Mouse (Mus musculus) kidney, adult 2 months (tissue): ENCODE measurements at regions not wholly inside any gene's neighbourhood (a gene's known extent, or its start where the extent isn't known, plus 50 kb on each side); places are given as distances from the start of the nearest gene placed in this dataset.

Experiments
- DNase-seq: peaks from one replicate; pipeline ENCODE4 v3.0.0; 2021
- H3K27ac ChIP-seq: fragments of 200-500 bp; 2 replicates; pipeline ENCODE4 v1.5.1; 2012; ENCODE audit warnings: low read depth, low read length, control low read depth, inconsistent platforms; ENCODE audit not compliant: insufficient read depth
- H3K27me3 ChIP-seq: fragments of 200-500 bp; replicated peaks from 2 replicates; pipeline ENCODE4 v1.6.1; 2012; ENCODE audit warnings: mild to moderate bottlenecking, moderate library complexity, low read length, inconsistent platforms; ENCODE audit not compliant: control insufficient read depth, insufficient read depth
- H3K36me3 ChIP-seq: fragments of 200-500 bp; 2 replicates; pipeline ENCODE4 v1.6.1; 2012; ENCODE audit warnings: mild to moderate bottlenecking, moderate library complexity, low read length, inconsistent platforms; ENCODE audit not compliant: control insufficient read depth, insufficient read depth
- H3K4me1 ChIP-seq: fragments of 200-500 bp; 2 replicates; pipeline ENCODE4 v1.6.1; 2011; ENCODE audit warnings: low read length; ENCODE audit not compliant: control insufficient read depth, insufficient read depth
- H3K4me3 ChIP-seq: fragments of 200-500 bp; 2 replicates; pipeline ENCODE4 v1.5.1; 2011; ENCODE audit warnings: mild to moderate bottlenecking, low read depth, low read length, control low read depth; ENCODE audit not compliant: insufficient read depth
- CTCF ChIP-seq: fragments of 200-500 bp; conservative IDR thresholded peaks from 2 replicates; pipeline ENCODE4 v1.5.1; 2011; ENCODE audit warnings: low read depth, mild to moderate bottlenecking, control low read depth, low read length, moderate library complexity, mixed read lengths; ENCODE audit not compliant: insufficient read depth, insufficient read length
- POLR2A ChIP-seq: fragments of 200-500 bp; IDR thresholded peaks from one replicate; pipeline ENCODE4 v1.6.1; 2011; ENCODE audit warnings: low read depth, low read length, control low read depth
- WGBS: fragments of 180-500 bp; shearing (Covaris S2); methylation state at CpG from one replicate; pipeline ENCODE4 v1.1.7; 2018; 5-methylcytosine and 5-hydroxymethylcytosine counted together

GRCm38 (mm10) chr10:46045474-46046093 is 468.0 kb downstream of the Hace1 start:
- no peaks in the 10 kb centered on the region for H3K27me3 ChIP-seq
- DNase-seq = no peak
- no peaks in the 10 kb centered on the region for H3K36me3 ChIP-seq
- TF ChIP-seq POLR2A = no peak
- no peak for TF ChIP-seq CTCF
- no peaks in the 10 kb centered on the region for H3K4me1 ChIP-seq
- WGBS = 44% methylated on average over 6 of the region's 6 CpGs
- no peak overlapping the region for H3K27ac ChIP-seq
- no peak overlapping the region for H3K4me3 ChIP-seq

GRCm38 (mm10) chr10:46046094-46046749 is 468.6 kb downstream of the Hace1 start:
- TF ChIP-seq POLR2A (no peak), CTCF (no peak)
- no peak for DNase-seq
- Histone ChIP-seq H3K27ac (no peak overlapping the region), H3K27me3 (no peaks in the 10 kb centered on the region), H3K4me3 (no peak overlapping the region), H3K4me1 (no peaks in the 10 kb centered on the region), H3K36me3 (no peaks in the 10 kb centered on the region)

GRCm38 (mm10) chr10:46046890-46047414 is 469.3 kb downstream of the Hace1 start:
- no peak overlapping the region for H3K4me3 ChIP-seq
- WGBS = 85% methylated on average over 8 of the region's 8 CpGs
- H3K36me3 ChIP-seq = no peaks in the 10 kb centered on the region
- no peak overlapping the region for H3K27ac ChIP-seq
- H3K4me1 ChIP-seq = no peaks in the 10 kb centered on the region
- no peak for DNase-seq
- no peak for TF ChIP-seq CTCF
- TF ChIP-seq POLR2A = no peak
- no peaks in the 10 kb centered on the region for H3K27me3 ChIP-seq

GRCm38 (mm10) chr10:46047591-46047990 is 470.0 kb downstream of the Hace1 start:
- H3K4me3 ChIP-seq = no peak overlapping the region
- no peak overlapping the region for H3K27ac ChIP-seq
- H3K36me3 ChIP-seq = no peaks in the 10 kb centered on the region
- no peaks in the 10 kb centered on the region for H3K27me3 ChIP-seq
- H3K4me1 ChIP-seq = no peaks in the 10 kb centered on the region
- no peak for DNase-seq
- WGBS = 69% methylated on average over 4 of the region's 4 CpGs
- no peak for TF ChIP-seq CTCF
- TF ChIP-seq POLR2A = no peak

- peak; percentile 35 for DNase-seq
- no peak for TF ChIP-seq CTCF
- no peak for TF ChIP-seq POLR2A
- Histone ChIP-seq H3K4me1 (no peaks in the 10 kb centered on the region), H3K27ac (no peak overlapping the region), H3K36me3 (no peaks in the 10 kb centered on the region), H3K27me3 (no peaks in the 10 kb centered on the region; the same call in 1 of the 2 replicates), H3K4me3 (no peak overlapping the region)
- 33% methylated on average over 14 of the region's 14 CpGs for whole genome bisulfite sequencing
These were observed 480.0 kb downstream of the Hace1 start for GRCm38 (mm10) chr10:46057362-46058198.

GRCm38 (mm10) chr10:46058199-46058472 is 480.5 kb downstream of the Hace1 start:
- no peaks in the 10 kb centered on the region; the same call in 1 of the 2 replicates for H3K27me3 ChIP-seq
- no peaks in the 10 kb centered on the region for H3K4me1 ChIP-seq
- 81% methylated on average over 5 of the region's 5 CpGs for WGBS
- TF ChIP-seq CTCF = no peak
- no peak for TF ChIP-seq POLR2A
- no peak overlapping the region for H3K27ac ChIP-seq
- DNase-seq = no peak
- no peaks in the 10 kb centered on the region for H3K36me3 ChIP-seq
- no peak overlapping the region for H3K4me3 ChIP-seq

GRCm38 (mm10) chr10:46059285-46059684 is 481.7 kb downstream of the Hace1 start:
- Histone ChIP-seq H3K27ac (no peak overlapping the region), H3K4me1 (no peaks in the 10 kb centered on the region), H3K27me3 (no peaks in the 10 kb centered on the region; the same call in 1 of the 2 replicates), H3K4me3 (no peak overlapping the region), H3K36me3 (no peaks in the 10 kb centered on the region)
- WGBS = 58% methylated on average over 3 of the region's 3 CpGs
- TF ChIP-seq CTCF (no peak), POLR2A (no peak)
- DNase-seq = no peak
